Mouse (Mus musculus) thymus, postnatal 0 days (tissue): Measurements from ENCODE around the gene Kpna1. TPM values are rescaled to one million over a fixed set of nuclear protein-coding genes. Genes with fewer than 3 reads are reported as not detected.

ENCODE experiments used
- DNase-seq: peaks from one replicate; pipeline ENCODE4 v3.0.0-alpha.2; 2015; ENCODE audit warnings: low spot score
- polyA plus RNA-seq: library from polyadenylated mRNA; unstranded; fragments of >200 nt; fragmentation: Nextera tagmentation; extraction: Ambion mirVana; gene quantifications from 2 replicates; pipeline ENCODE4 v1.2.1, GENCODE M21; 2015

Gene Kpna1
- polyA plus RNA-seq, 1 experiment from 2014 or later = 35.9 TPM

- no peak for DNase-seq
Observed at GRCm38 (mm10) chr16:36069819-36070575, 91.4 kb downstream of the Kpna1 start.

GRCm38 (mm10) chr16:36071071-36071449 is 92.5 kb downstream of the Kpna1 start:
- no peak for DNase-seq

- peak; percentile 92 for DNase-seq
Observed at GRCm38 (mm10) chr16:36071450-36072379, 93.2 kb downstream of the Kpna1 start, which contains the start of the genes Fam162a and Ccdc58. Gene Fam162a, minus strand, starts transcription at chr16:36071594. Gene Ccdc58, plus strand, starts transcription at chr16:36071685.

GRCm38 (mm10) chr16:36072410-36073011 is 94.0 kb downstream of the Kpna1 start:
- no peak for DNase-seq

GRCm38 (mm10) chr16:36074772-36075171 is 96.2 kb downstream of the Kpna1 start:
- DNase-seq = no peak

- no peak for DNase-seq
Observed at GRCm38 (mm10) chr16:36079916-36080315, 101.4 kb downstream of the Kpna1 start.

Other genes with a start within 250 kb of the Kpna1 start
- 10.6 and 11.4 TPM in 2 replicates for gene Dirc2, start 209.4 kb upstream of the Kpna1 start, polyA plus RNA-seq
- 17.1 and 18.5 TPM in 2 replicates for gene Hspbap1, start 208.4 kb upstream of the Kpna1 start, polyA plus RNA-seq
- 5.3 and 5.5 TPM in 2 replicates for gene Parp14, start 107.2 kb upstream of the Kpna1 start, polyA plus RNA-seq
- gene Parp9, start 40.3 kb upstream of the Kpna1 start, polyA plus RNA-seq = 39.6 and 44.4 TPM in 2 replicates
- gene Dtx3l, start 39.6 kb upstream of the Kpna1 start, polyA plus RNA-seq = 24.9 and 26.4 TPM in 2 replicates
- gene Wdr5b, start 62.4 kb downstream of the Kpna1 start, polyA plus RNA-seq = 9.8 and 10.1 TPM in 2 replicates
- gene Fam162a, start 92.8 kb downstream of the Kpna1 start, polyA plus RNA-seq = 230 and 278 TPM in 2 replicates
- gene Ccdc58, start 92.9 kb downstream of the Kpna1 start, polyA plus RNA-seq = 59.5 and 63.8 TPM in 2 replicates
- gene Csta1, start 152.5 kb downstream of the Kpna1 start, polyA plus RNA-seq = 0.12 and 2.3 TPM in 2 replicates
- gene Stfa2l1, start 178.1 kb downstream of the Kpna1 start, polyA plus RNA-seq = 1.2 and 5.2 TPM in 2 replicates
- 2.1 and 6.2 TPM in 2 replicates for gene Gm5483, start 205.5 kb downstream of the Kpna1 start, polyA plus RNA-seq
- gene Gm5416, start 231.7 kb downstream of the Kpna1 start, polyA plus RNA-seq = 0.85 TPM in 1 of 2 replicates, not detected in the other
- gene 2010005H15Rik, start 242.7 kb downstream of the Kpna1 start, polyA plus RNA-seq = 1.5 and 1.8 TPM in 2 replicates